Mouse (Mus musculus): Measurements from ENCODE around the gene Cd164l2. TPM values are rescaled to one million over a fixed set of nuclear protein-coding genes. Genes with fewer than 3 reads are reported as not detected.

The Cd164l2 gene
- total RNA-seq, 2 experiments from 2014 or later, result 0.74 TPM; not detected in 1

GRCm38 (mm10) chr4:133194482-133194881 lies 17.4 kb upstream of the Cd164l2 start:
- no peak for DNase-seq (ENCODE audit: low spot score in 2 of 2)

DNA sequence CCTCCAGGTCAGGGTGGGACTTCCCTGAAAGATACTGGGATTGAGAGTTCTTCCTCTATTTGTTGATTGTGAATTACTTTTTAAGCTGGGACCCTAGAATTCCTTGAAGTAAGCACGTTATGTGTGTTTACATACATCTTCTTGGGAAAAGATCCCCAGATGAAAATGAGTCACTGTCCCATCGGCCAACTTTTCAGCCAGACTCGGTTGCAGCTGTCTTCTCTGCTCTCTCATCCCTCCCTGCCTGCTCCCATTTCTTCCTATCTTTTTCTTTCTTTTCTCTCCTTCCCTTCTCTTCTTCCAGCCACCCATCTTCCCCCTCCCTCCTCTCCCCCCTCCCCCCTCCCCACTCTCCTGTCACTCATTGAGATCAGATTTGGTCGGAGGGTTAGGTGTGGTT lies 16.9 kb upstream of the Cd164l2 start:
- DNase-seq (ENCODE audit: low spot score in 2 of 2), result no peak

GRCm38 (mm10) chr4:133196136-133196535 lies 15.8 kb upstream of the Cd164l2 start:
- no peak for DNase-seq (ENCODE audit: low spot score in 2 of 2)

GRCm38 (mm10) chr4:133196852-133197251 lies 15.1 kb upstream of the Cd164l2 start:
- DNase-seq (ENCODE audit: low spot score in 2 of 2), result no peak

GRCm38 (mm10) chr4:133197355-133197754 lies 14.6 kb upstream of the Cd164l2 start:
- no peak for DNase-seq (ENCODE audit: low spot score in 2 of 2)

DNA sequence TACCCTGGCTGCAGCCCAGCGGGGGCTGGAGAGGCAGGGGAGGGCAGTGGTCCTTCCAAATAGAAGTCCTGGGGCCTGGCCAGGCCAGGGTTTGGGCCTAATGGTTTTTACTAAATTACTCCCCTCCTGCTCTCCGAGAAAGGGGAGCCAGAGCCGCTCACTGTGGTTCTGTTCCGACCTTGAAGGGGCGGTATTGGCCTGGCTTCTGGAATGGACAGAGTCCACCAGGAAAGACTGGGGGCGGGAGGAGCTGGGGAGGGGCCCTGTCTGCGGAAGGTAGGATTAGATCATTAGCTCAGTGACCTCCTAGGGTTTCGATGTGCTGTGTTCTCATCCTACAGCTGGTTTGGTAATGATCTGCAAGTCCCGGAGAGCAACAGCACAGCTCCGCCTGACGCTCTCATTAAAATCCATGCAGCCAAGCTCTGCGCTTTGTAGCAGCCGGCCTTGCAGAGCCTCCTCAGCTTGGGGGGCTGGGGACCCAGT lies 14.1 kb upstream of the Cd164l2 start:
- DNase-seq (ENCODE audit: low spot score in 2 of 2), result peak in 1 of 2 experiments; percentile 57

DNA sequence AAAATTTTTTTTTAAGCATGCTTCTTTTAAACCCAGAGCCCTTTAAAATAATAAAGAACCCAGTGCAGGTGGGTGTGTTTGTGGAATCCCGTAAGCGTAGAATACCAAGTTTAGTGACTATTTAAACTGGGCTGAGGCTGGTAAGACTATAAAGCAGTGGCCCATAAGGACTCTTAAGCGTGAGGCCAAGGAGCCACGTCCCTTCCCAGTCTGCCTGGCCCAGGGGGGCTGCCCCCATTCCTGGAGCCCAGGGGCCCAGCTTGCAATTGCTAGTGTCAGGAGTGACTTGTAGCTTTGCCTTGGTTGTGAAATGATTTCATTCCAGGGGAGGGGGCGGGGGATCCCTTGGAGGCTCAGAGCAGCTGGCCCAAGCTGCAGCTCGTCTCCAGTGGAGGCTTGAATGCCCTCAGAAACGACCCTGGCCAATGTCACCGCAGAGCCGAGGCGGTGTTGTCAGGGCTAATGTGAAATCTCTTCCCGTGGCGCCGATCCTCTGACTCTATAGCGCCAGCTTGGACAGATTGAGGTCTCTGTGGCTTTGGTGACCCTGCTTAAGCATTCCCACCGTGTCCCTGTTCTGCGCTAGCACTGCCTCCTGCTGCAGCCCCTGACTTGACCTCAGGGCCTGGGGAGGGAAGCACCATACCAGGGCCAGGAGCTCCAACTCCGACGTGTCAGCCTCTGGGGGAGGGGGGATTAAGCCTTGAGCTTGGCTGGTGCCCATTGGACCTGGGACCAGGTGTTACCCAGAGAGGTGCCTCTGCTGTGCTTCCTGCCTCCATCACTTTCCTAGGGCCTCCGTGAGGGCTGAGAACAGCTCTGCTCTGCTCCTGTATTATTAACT lies 13.4 kb upstream of the Cd164l2 start:
- DNase-seq (ENCODE audit: low spot score in 2 of 2), result no peak

- DNase-seq (ENCODE audit: low spot score in 2 of 2), result no peak
Observed at GRCm38 (mm10) chr4:133199743-133200142, 12.2 kb upstream of the Cd164l2 start.

- DNase-seq (ENCODE audit: low spot score in 2 of 2), result peak in 1 of 2 experiments; percentile 55
Observed at GRCm38 (mm10) chr4:133200343-133200742, 11.6 kb upstream of the Cd164l2 start.

GRCm38 (mm10) chr4:133201006-133201771 lies 10.7 kb upstream of the Cd164l2 start:
- DNase-seq (ENCODE audit: low spot score in 2 of 2), result peak in 1 of 2 experiments; percentile 69

GRCm38 (mm10) chr4:133202254-133202653 lies 9.7 kb upstream of the Cd164l2 start:
- no peak for DNase-seq (ENCODE audit: low spot score in 2 of 2)

GRCm38 (mm10) chr4:133203591-133203990 lies 8.3 kb upstream of the Cd164l2 start:
- no peak for DNase-seq (ENCODE audit: low spot score in 2 of 2)

GRCm38 (mm10) chr4:133204379-133204778 lies 7.6 kb upstream of the Cd164l2 start:
- DNase-seq (ENCODE audit: low spot score in 2 of 2), result no peak

GRCm38 (mm10) chr4:133209366-133209765 lies 2.6 kb upstream of the Cd164l2 start:
- DNase-seq (ENCODE audit: low spot score in 2 of 2), result no peak

- no peak for DNase-seq (ENCODE audit: low spot score in 2 of 2)
Observed at GRCm38 (mm10) chr4:133210023-133210787, 1.7 kb upstream of the Cd164l2 start.

DNA sequence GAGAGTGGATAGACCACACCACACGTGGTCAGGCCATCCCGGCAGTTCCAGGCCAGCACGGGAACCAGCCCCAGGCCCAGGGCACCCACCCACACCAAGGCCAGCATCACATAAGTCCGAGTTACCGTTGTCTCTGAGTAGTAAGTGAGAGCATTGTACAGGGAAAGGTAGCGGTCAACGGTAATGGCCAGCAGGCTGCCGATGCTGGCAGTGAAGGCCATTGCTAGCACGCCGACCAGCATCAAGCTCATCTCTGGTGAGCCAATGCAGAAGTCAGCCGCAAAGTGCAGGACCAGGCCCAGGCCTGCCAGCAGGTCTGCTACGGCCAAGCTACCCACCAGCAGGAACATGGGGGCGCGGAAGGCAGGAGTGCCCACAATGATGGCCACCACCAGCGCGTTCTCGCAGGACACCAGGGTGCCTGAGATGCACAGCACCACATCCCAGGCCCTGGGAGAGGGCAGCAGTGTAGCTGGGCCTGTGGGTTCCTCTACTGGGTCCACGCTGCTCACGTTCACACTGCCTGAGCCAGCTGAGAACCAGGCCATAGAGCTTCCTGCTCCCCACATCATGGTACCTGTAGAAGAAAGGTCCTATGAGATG lies 1.0 kb upstream of the Cd164l2 start:
- no peak for DNase-seq (ENCODE audit: low spot score in 2 of 2)

- DNase-seq (ENCODE audit: low spot score in 2 of 2), result peak; percentile 71 to 80
Observed at GRCm38 (mm10) chr4:133212562-133213267, 784 bp downstream of the Cd164l2 start.

GRCm38 (mm10) chr4:133213268-133213590 lies 1.3 kb downstream of the Cd164l2 start:
- no peak for DNase-seq (ENCODE audit: low spot score in 2 of 2)

DNA sequence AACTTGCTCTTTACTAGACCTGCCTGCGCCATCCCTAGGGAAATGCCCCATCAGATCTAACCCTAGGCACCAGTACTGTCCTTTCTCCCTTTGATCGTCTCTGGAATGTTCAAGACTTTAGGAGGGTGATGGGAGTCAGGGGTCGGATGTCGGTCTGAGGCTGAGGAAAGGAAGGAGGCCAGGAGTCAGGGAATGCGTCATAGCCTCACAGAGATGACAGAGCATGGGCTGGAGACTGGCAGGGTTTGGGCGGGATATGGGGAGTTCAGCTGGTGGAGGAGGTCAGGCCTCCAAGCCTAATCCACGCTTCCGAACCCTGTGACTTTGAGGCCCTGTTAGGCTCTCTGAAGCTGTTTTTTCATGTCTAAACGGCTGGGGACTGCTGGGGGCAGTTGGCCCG lies 1.7 kb downstream of the Cd164l2 start:
- no peak for DNase-seq (ENCODE audit: low spot score in 2 of 2)

GRCm38 (mm10) chr4:133217641-133218040 lies 5.7 kb downstream of the Cd164l2 start:
- DNase-seq (ENCODE audit: low spot score in 2 of 2), result peak in 1 of 2 experiments; percentile 65
